Mouse (Mus musculus) embryonic facial prominence, embryonic 13.5 days (tissue): ENCODE results near the gene Csdc2. TPM values are rescaled to one million over a fixed set of nuclear protein-coding genes. Genes with fewer than 3 reads are reported as not detected.
"Not testable (repeated sequence)": the region's sequence is repeated elsewhere in the genome, so short reads cannot be mapped to it uniquely, and the experiment has no call there.

Source experiments
- ATAC-seq: fragments of 200-750 bp; cut with Nextera tagmentation; 2 replicates; pipeline ENCODE4 v1.8.0; 2017; ENCODE audit warnings: low read depth; ENCODE audit not compliant: insufficient number of reproducible peaks, insufficient read depth, low FRiP score, low TSS enrichment
- H3K27ac ChIP-seq: fragments of 300-500 bp; sonication (generic); 2 replicates; pipeline ENCODE4 v1.5.1; 2015; ENCODE audit warnings: moderate library complexity, mild to moderate bottlenecking, inconsistent platforms
- H3K27me3 ChIP-seq: fragments of 300-500 bp; sonication (generic); 2 replicates; pipeline ENCODE4 v1.6.1; 2015; ENCODE audit warnings: mild to moderate bottlenecking, inconsistent platforms
- H3K36me3 ChIP-seq: fragments of 300-500 bp; sonication (generic); 2 replicates; pipeline ENCODE4 v1.6.1; 2015; ENCODE audit warnings: mild to moderate bottlenecking, inconsistent platforms
- H3K4me1 ChIP-seq: fragments of 300-500 bp; sonication (generic); 2 replicates; pipeline ENCODE4 v1.6.1; 2015; ENCODE audit warnings: inconsistent platforms
- H3K4me2 ChIP-seq: fragments of 300-500 bp; sonication (generic); 2 replicates; pipeline ENCODE4 v1.6.1; 2015; ENCODE audit warnings: moderate library complexity, mild to moderate bottlenecking, inconsistent platforms
- H3K4me3 ChIP-seq: fragments of 300-500 bp; sonication (generic); 2 replicates; pipeline ENCODE4 v1.5.1; 2015; ENCODE audit warnings: mild to moderate bottlenecking, inconsistent platforms
- H3K9ac ChIP-seq: fragments of 300-500 bp; sonication (generic); 2 replicates; pipeline ENCODE4 v1.6.1; 2015; ENCODE audit warnings: mild to moderate bottlenecking, inconsistent platforms
- H3K9me3 ChIP-seq: fragments of 300-500 bp; sonication (generic); 2 replicates; pipeline ENCODE4 v1.6.1; 2016; ENCODE audit warnings: inconsistent platforms
- WGBS: fragments of 180-500 bp; shearing (Covaris S2); methylation state at CpG from one replicate; pipeline ENCODE4 v1.1.7; 2015; ENCODE audit warnings: mixed read lengths; 5-methylcytosine and 5-hydroxymethylcytosine counted together
- polyA plus RNA-seq: library from polyadenylated mRNA; unstranded; fragments of >200 nt; fragmentation: Nextera tagmentation; extraction: Ambion mirVana; gene quantifications from 2 replicates; pipeline ENCODE4 v1.2.1, GENCODE M21; 2015

Csdc2 gene
- polyA plus RNA-seq, 1 experiment from 2014 or later: 10.9 TPM

- Histone ChIP-seq H3K4me1 (peaks cover 5% of the 10 kb centered on the region), H3K9ac (0 out of 2 replicates have a peak overlapping the region, but pooled peaks have one; percentile 36), H3K9me3 (no peaks in the 10 kb centered on the region), H3K4me3 (no peak overlapping the region), H3K36me3 (peaks cover 24% of the 10 kb centered on the region), H3K27me3 (no peaks in the 10 kb centered on the region), H3K27ac (no peak overlapping the region), H3K4me2 (no peak overlapping the region)
- 91% methylated on average over 3 of the region's 3 CpGs for WGBS
- ATAC-seq: no peak
These were observed 22.3 kb downstream of the Csdc2 start for GRCm38 (mm10) chr15:81958906-81959305.

GRCm38 (mm10) chr15:81960171-81961077 is 23.9 kb downstream of the Csdc2 start, which contains the start of gene Pmm1:
Pmm1 (minus strand) TSS chr15:81960930.
- H3K9ac ChIP-seq: peak within 1 kb of the TSS; percentile 77
- peak within 1 kb of the TSS; percentile 96 for H3K4me2 ChIP-seq
- WGBS: under 1% methylated on average over 76 of the region's 77 CpGs
- peaks cover 9% of the 10 kb centered on the region for H3K36me3 ChIP-seq
- peak within 1 kb of the TSS; percentile 73 for H3K27ac ChIP-seq
- H3K4me3 ChIP-seq: peak within 1 kb of the TSS; percentile 62
- H3K27me3 ChIP-seq: no peaks in the 10 kb centered on the region
- no peaks in the 10 kb centered on the region for H3K9me3 ChIP-seq
- H3K4me1 ChIP-seq: peaks cover 5% of the 10 kb centered on the region
- peak; percentile 94 for ATAC-seq

GRCm38 (mm10) chr15:81961078-81961451 is 24.5 kb downstream of the Csdc2 start:
- Histone ChIP-seq H3K36me3 (0 out of 2 replicates have a peak, but pooled peaks cover 2% of the 10 kb centered on the region), H3K9me3 (no peaks in the 10 kb centered on the region), H3K4me3 (peak overlapping the region; percentile 62), H3K27ac (no peak overlapping the region), H3K4me1 (peaks cover 5% of the 10 kb centered on the region), H3K27me3 (no peaks in the 10 kb centered on the region), H3K4me2 (peak overlapping the region; percentile 96), H3K9ac (0 out of 2 replicates have a peak overlapping the region, but pooled peaks have one; percentile 36)
- 3% methylated on average over 7 of the region's 8 CpGs for WGBS
- ATAC-seq: no peak

DNA sequence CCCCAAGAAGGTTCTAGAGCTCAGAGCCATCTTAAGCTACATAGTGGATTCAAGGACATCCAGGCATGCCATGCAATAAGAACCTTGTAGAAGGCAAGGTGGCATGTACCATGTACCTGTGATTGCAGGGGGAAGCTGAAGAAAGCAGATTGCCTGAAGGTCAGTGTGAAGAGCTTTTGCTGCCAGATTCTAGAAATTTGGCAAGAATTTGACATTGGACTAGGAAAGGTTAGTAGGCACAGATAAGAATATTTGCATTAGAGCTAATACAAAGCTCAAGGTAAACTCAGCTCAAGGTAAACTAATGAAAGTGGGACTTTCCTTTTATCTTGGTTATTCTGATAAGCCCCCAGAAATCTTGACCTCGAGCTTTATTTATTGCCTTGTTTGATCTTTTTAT is 27.7 kb downstream of the Csdc2 start:
- no peaks in the 10 kb centered on the region for H3K27me3 ChIP-seq
- WGBS: 67% methylated on average over 1 of the region's 1 CpGs
- no peaks in the 10 kb centered on the region for H3K36me3 ChIP-seq
- H3K9ac ChIP-seq: no peak overlapping the region
- no peak for ATAC-seq
- H3K4me2 ChIP-seq: no peak overlapping the region
- no peaks in the 10 kb centered on the region for H3K9me3 ChIP-seq
- H3K27ac ChIP-seq: no peak overlapping the region
- H3K4me3 ChIP-seq: no peak overlapping the region
- peaks cover 9% of the 10 kb centered on the region for H3K4me1 ChIP-seq

- no peak for ATAC-seq
- WGBS: 52% methylated on average over 4 of the region's 4 CpGs
These were observed 28.5 kb downstream of the Csdc2 start for GRCm38 (mm10) chr15:81964980-81965545.

DNA sequence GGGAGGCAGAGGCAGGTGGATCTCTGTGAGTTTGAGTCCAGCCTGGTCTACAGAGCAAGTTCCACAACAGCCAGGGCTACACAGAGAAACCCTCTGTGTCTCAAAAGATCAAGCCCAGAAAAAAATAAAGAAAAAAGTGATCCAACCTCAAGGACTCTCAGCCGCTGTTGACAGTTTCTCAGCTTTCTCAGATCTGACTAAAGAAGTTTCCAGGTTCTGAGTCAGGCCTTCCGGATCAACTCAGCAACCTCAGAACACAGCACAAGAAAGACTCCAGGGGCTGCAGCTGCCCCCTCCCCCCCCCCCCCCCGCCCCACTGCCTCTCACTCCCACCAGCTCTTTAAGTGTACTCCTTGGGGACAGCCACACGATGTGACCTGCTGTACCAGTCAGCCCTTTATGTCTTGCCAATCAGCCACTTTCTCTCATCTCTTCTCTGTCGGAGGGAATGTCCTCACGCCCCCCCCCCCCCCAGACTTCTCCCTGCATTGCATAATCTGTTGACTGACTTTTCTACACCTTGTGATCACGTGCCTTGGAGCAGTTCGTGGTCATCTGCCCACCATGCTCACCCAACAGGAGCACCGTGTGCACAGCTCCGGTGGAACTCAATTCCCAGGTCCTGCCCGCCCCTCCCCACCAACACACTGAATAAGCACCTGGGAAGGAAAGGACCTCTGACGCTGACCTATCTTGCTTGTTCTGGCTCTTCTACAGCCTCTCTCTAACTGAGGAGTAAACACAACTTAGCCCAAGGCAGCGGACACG is 29.7 kb downstream of the Csdc2 start:
- H3K4me3 ChIP-seq: no peak overlapping the region
- H3K4me1 ChIP-seq: peaks cover 6% of the 10 kb centered on the region; the same call in 1 of the 2 replicates
- H3K27me3 ChIP-seq: no peaks in the 10 kb centered on the region
- no peaks in the 10 kb centered on the region for H3K36me3 ChIP-seq
- no peaks in the 10 kb centered on the region for H3K9me3 ChIP-seq
- 82% methylated on average over 13 of the region's 14 CpGs for WGBS
- no peak overlapping the region for H3K4me2 ChIP-seq
- ATAC-seq: no peak
- H3K27ac ChIP-seq: no peak overlapping the region
- H3K9ac ChIP-seq: no peak overlapping the region

More at GRCm38 (mm10) chr15:81964980-81965545, 28.5 kb downstream of the Csdc2 start:
- Histone ChIP-seq H3K4me1 (peaks cover 6% of the 10 kb centered on the region; the same call in 1 of the 2 replicates), H3K27ac (no peak overlapping the region), H3K36me3 (no peaks in the 10 kb centered on the region), H3K27me3 (no peaks in the 10 kb centered on the region), H3K4me2 (no peak overlapping the region), H3K9ac (no peak overlapping the region), H3K9me3 (no peaks in the 10 kb centered on the region), H3K4me3 (no peak overlapping the region)

GRCm38 (mm10) chr15:81967821-81968220 is 31.3 kb downstream of the Csdc2 start:
- 89% methylated on average over 5 of the region's 5 CpGs for WGBS

GRCm38 (mm10) chr15:81968447-81968846 is 31.9 kb downstream of the Csdc2 start:
- Histone ChIP-seq H3K4me3 (no peak overlapping the region), H3K9me3 (peaks cover 5% of the 10 kb centered on the region), H3K9ac (no peak overlapping the region), H3K27ac (peak overlapping the region; percentile 4; the same call in 1 of the 2 replicates), H3K4me2 (no peak overlapping the region), H3K36me3 (no peaks in the 10 kb centered on the region), H3K27me3 (no peaks in the 10 kb centered on the region), H3K4me1 (peaks cover 6% of the 10 kb centered on the region; the same call in 1 of the 2 replicates)
- no peak for ATAC-seq
- WGBS: 48% methylated on average over 2 of the region's 2 CpGs

More at GRCm38 (mm10) chr15:81967821-81968220, 31.3 kb downstream of the Csdc2 start:
- peaks cover 5% of the 10 kb centered on the region; the same call in 1 of the 2 replicates for H3K9me3 ChIP-seq
- no peak overlapping the region for H3K4me3 ChIP-seq
- ATAC-seq: no peak
- H3K27me3 ChIP-seq: no peaks in the 10 kb centered on the region
- H3K27ac ChIP-seq: no peak overlapping the region
- no peaks in the 10 kb centered on the region for H3K36me3 ChIP-seq
- H3K4me2 ChIP-seq: no peak overlapping the region
- peaks cover 6% of the 10 kb centered on the region; the same call in 1 of the 2 replicates for H3K4me1 ChIP-seq
- H3K9ac ChIP-seq: no peak overlapping the region

DNA sequence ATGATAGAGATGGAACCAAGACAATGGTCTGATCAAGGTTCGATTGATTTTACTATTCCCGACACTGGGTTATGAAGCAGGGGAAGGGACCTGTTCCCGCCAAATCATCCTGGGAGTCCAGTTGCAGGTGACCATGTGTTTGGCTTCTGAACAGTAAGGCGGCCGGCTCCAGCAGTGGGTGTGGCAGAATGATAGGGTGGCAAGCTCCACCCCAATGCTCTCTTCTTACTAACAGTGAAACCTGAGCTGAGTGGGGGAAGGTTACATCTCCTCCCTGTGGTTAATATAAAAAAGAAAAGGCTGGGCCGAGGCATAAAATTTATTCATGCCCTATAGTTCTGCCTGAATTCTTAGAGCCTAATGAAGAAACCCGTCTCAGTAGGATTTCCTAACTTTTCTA is 32.6 kb downstream of the Csdc2 start:
- Histone ChIP-seq H3K9ac (no peak overlapping the region), H3K27me3 (no peaks in the 10 kb centered on the region), H3K36me3 (no peaks in the 10 kb centered on the region), H3K4me1 (peaks cover 6% of the 10 kb centered on the region; the same call in 1 of the 2 replicates), H3K27ac (no peak overlapping the region), H3K4me2 (no peak overlapping the region), H3K4me3 (no peak overlapping the region), H3K9me3 (peaks cover 5% of the 10 kb centered on the region)
- WGBS: 50% methylated on average over 7 of the region's 7 CpGs
- ATAC-seq: no peak

GRCm38 (mm10) chr15:81969635-81970034 is 33.1 kb downstream of the Csdc2 start:
- not testable (repeated sequence) for H3K4me3 ChIP-seq, H3K27me3 ChIP-seq, H3K9ac ChIP-seq, H3K4me2 ChIP-seq, H3K27ac ChIP-seq, H3K9me3 ChIP-seq, ATAC-seq, H3K36me3 ChIP-seq, H3K4me1 ChIP-seq
- WGBS: 73% methylated on average over 6 of the region's 6 CpGs

DNA sequence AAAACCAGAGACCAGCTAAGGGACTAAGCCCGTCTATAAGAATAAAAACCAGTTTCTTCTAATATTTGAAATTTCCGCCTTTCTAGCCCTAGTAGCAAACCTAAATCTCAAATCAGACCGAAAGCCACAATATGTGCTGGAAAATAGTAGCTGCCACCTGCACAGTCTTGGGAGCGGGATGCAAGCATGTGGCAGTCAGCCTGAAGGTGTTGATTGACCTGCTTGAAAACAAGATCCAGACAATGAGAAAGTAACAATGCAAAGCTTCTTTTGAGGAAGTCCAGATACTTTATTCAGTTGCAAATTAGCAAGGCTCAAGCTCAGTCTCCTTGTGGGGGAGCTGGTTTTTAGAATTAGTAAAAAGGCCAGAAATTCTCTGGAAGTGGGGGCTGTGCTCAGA is 33.9 kb downstream of the Csdc2 start:
- not testable (repeated sequence) for H3K4me2 ChIP-seq, H3K9me3 ChIP-seq, H3K27ac ChIP-seq, H3K4me3 ChIP-seq, H3K4me1 ChIP-seq, H3K36me3 ChIP-seq, ATAC-seq, H3K27me3 ChIP-seq, H3K9ac ChIP-seq
- WGBS: 90% methylated on average over 4 of the region's 4 CpGs
